Mouse (Mus musculus) neural tube, embryonic 12.5 days (tissue): ENCODE measurements around the gene Sdr39u1. TPM values are rescaled to one million over a fixed set of nuclear protein-coding genes. Genes with fewer than 3 reads are reported as not detected.

ENCODE experiments used
- ATAC-seq: fragments of 200-750 bp; cut with Nextera tagmentation; 2 replicates; pipeline ENCODE4 v1.8.0; 2017; ENCODE audit warnings: low read depth, mild to moderate bottlenecking, moderate TSS enrichment, moderate library complexity; ENCODE audit not compliant: low FRiP score
- H3K27ac ChIP-seq: fragments of 300-500 bp; sonication (generic); 2 replicates; pipeline ENCODE4 v1.5.1; 2016
- H3K27me3 ChIP-seq: fragments of 300-500 bp; sonication (generic); replicated peaks from 2 replicates; pipeline ENCODE4 v1.6.1; 2016; ENCODE audit warnings: mild to moderate bottlenecking
- H3K36me3 ChIP-seq: fragments of 300-500 bp; sonication (generic); 2 replicates; pipeline ENCODE4 v1.6.1; 2016; ENCODE audit warnings: mild to moderate bottlenecking
- H3K4me1 ChIP-seq: fragments of 300-500 bp; sonication (generic); 2 replicates; pipeline ENCODE4 v1.6.1; 2016
- H3K4me2 ChIP-seq: fragments of 300-500 bp; sonication (generic); replicated peaks from 2 replicates; pipeline ENCODE4 v1.6.1; 2016; ENCODE audit warnings: mild to moderate bottlenecking
- H3K4me3 ChIP-seq: fragments of 300-500 bp; sonication (generic); 2 replicates; pipeline ENCODE4 v1.5.1; 2016
- H3K9ac ChIP-seq: fragments of 300-500 bp; sonication (generic); 2 replicates; pipeline ENCODE4 v1.6.1; 2016; ENCODE audit warnings: mild to moderate bottlenecking
- H3K9me3 ChIP-seq: fragments of 300-500 bp; sonication (generic); 2 replicates; pipeline ENCODE4 v1.6.1; 2016; ENCODE audit warnings: mild to moderate bottlenecking
- WGBS: fragments of 180-500 bp; shearing (Covaris S2); methylation state at CpG from one replicate; pipeline ENCODE4 v1.1.7; 2016; 5-methylcytosine and 5-hydroxymethylcytosine counted together
- polyA plus RNA-seq: library from polyadenylated mRNA; unstranded; fragments of >200 nt; fragmentation: Nextera tagmentation; extraction: Ambion mirVana; gene quantifications from 2 replicates; pipeline ENCODE4 v1.2.1, GENCODE M21; 2016

Gene Sdr39u1
- polyA plus RNA-seq, 1 experiment from 2014 or later = 66.0 TPM

GRCm38 (mm10) chr14:55905518-55905917 is 5.4 kb upstream of the Sdr39u1 start:
- 21% methylated on average over 1 of the region's 1 CpGs for WGBS
- H3K27me3 ChIP-seq = no peaks in the 10 kb centered on the region
- no peak for ATAC-seq

GRCm38 (mm10) chr14:55900414-55900755 is 292 bp upstream of the Sdr39u1 start:
- Histone ChIP-seq H3K4me2 (peak overlapping the region; percentile 70), H3K27me3 (no peaks in the 10 kb centered on the region), H3K9ac (peak overlapping the region; percentile 53), H3K27ac (0 out of 2 replicates have a peak overlapping the region, but pooled peaks have one; percentile 4), H3K9me3 (no peaks in the 10 kb centered on the region), H3K36me3 (peaks cover 27% of the 10 kb centered on the region), H3K4me3 (peak overlapping the region; percentile 37), H3K4me1 (peaks cover 14% of the 10 kb centered on the region)
- 6% methylated on average over 12 of the region's 12 CpGs for WGBS
- peak; percentile 48 for ATAC-seq

More at GRCm38 (mm10) chr14:55905518-55905917, 5.4 kb upstream of the Sdr39u1 start:
- Histone ChIP-seq H3K36me3 (no peaks in the 10 kb centered on the region), H3K9me3 (no peaks in the 10 kb centered on the region), H3K9ac (no peak overlapping the region), H3K4me2 (no peak overlapping the region), H3K27ac (no peak overlapping the region), H3K4me1 (peaks cover 4% of the 10 kb centered on the region; the same call in 1 of the 2 replicates), H3K4me3 (no peak overlapping the region)

GRCm38 (mm10) chr14:55898947-55899346 is 1.1 kb downstream of the Sdr39u1 start:
- H3K27ac ChIP-seq = no peak overlapping the region
- no peaks in the 10 kb centered on the region for H3K9me3 ChIP-seq
- no peak overlapping the region for H3K4me3 ChIP-seq
- peaks cover 14% of the 10 kb centered on the region for H3K4me1 ChIP-seq
- peak overlapping the region; percentile 70 for H3K4me2 ChIP-seq
- 0 out of 2 replicates have a peak overlapping the region, but pooled peaks have one; percentile 53 for H3K9ac ChIP-seq
- WGBS = 89% methylated on average over 7 of the region's 7 CpGs
- no peak for ATAC-seq
- H3K27me3 ChIP-seq = no peaks in the 10 kb centered on the region
- peaks cover 41% of the 10 kb centered on the region for H3K36me3 ChIP-seq

GRCm38 (mm10) chr14:55897671-55898070 is 2.4 kb downstream of the Sdr39u1 start:
- H3K27me3 ChIP-seq = no peaks in the 10 kb centered on the region
- peaks cover 45% of the 10 kb centered on the region for H3K36me3 ChIP-seq
- H3K4me2 ChIP-seq = no peak overlapping the region
- H3K9ac ChIP-seq = no peak overlapping the region
- H3K9me3 ChIP-seq = no peaks in the 10 kb centered on the region
- no peak for ATAC-seq
- no peak overlapping the region for H3K27ac ChIP-seq
- 93% methylated on average over 12 of the region's 12 CpGs for WGBS
- H3K4me1 ChIP-seq = peaks cover 14% of the 10 kb centered on the region
- no peak overlapping the region for H3K4me3 ChIP-seq

- Histone ChIP-seq H3K4me2 (peak overlapping the region; percentile 81; the same call in 1 of the 2 replicates), H3K27ac (no peak overlapping the region), H3K4me1 (peaks cover 26% of the 10 kb centered on the region), H3K9ac (0 out of 2 replicates have a peak overlapping the region, but pooled peaks have one; percentile 13), H3K4me3 (no peak overlapping the region), H3K36me3 (peaks cover 46% of the 10 kb centered on the region), H3K9me3 (no peaks in the 10 kb centered on the region), H3K27me3 (no peaks in the 10 kb centered on the region)
- 87% methylated on average over 24 of the region's 24 CpGs for WGBS
- ATAC-seq = no peak
These were observed 13.3 kb downstream of the Sdr39u1 start for GRCm38 (mm10) chr14:55886571-55887382.

- H3K4me1 ChIP-seq = peaks cover 26% of the 10 kb centered on the region
- H3K27me3 ChIP-seq = no peaks in the 10 kb centered on the region
- H3K4me2 ChIP-seq = peak overlapping the region; percentile 81
- ATAC-seq = no peak
- peaks cover 38% of the 10 kb centered on the region for H3K36me3 ChIP-seq
- no peaks in the 10 kb centered on the region for H3K9me3 ChIP-seq
- peak overlapping the region; percentile 83 for H3K9ac ChIP-seq
- H3K4me3 ChIP-seq = peak overlapping the region; percentile 73
- no peak overlapping the region for H3K27ac ChIP-seq
- 10% methylated on average over 16 of the region's 16 CpGs for WGBS
These were observed 14.3 kb downstream of the Sdr39u1 start for GRCm38 (mm10) chr14:55885791-55886271.

- peak; percentile 73 for ATAC-seq
- Histone ChIP-seq H3K27me3 (no peaks in the 10 kb centered on the region), H3K9ac (peak overlapping the region; percentile 83), H3K36me3 (peaks cover 37% of the 10 kb centered on the region), H3K4me2 (peak overlapping the region; percentile 81), H3K4me3 (peak overlapping the region; percentile 73), H3K9me3 (no peaks in the 10 kb centered on the region), H3K4me1 (peaks cover 26% of the 10 kb centered on the region), H3K27ac (peak overlapping the region; percentile 60)
- WGBS = under 1% methylated on average over 24 of the region's 30 CpGs
These were observed 14.8 kb downstream of the Sdr39u1 start for GRCm38 (mm10) chr14:55885114-55885790.

GRCm38 (mm10) chr14:55884713-55885113 is 15.4 kb downstream of the Sdr39u1 start, which contains the start of gene Khnyn:
Gene Khnyn, plus strand, starts transcription at chr14:55884947.
- H3K9ac ChIP-seq = peak within 1 kb of the TSS; percentile 83
- H3K4me2 ChIP-seq = peak within 1 kb of the TSS; percentile 81
- H3K27me3 ChIP-seq = no peaks in the 10 kb centered on the region
- under 1% methylated on average over 30 of the region's 30 CpGs for WGBS
- H3K9me3 ChIP-seq = no peaks in the 10 kb centered on the region
- peak within 1 kb of the TSS; percentile 73 for H3K4me3 ChIP-seq
- peaks cover 26% of the 10 kb centered on the region for H3K4me1 ChIP-seq
- peak within 1 kb of the TSS; percentile 60 for H3K27ac ChIP-seq
- H3K36me3 ChIP-seq = peaks cover 34% of the 10 kb centered on the region
- peak; percentile 94 for ATAC-seq

- H3K4me2 ChIP-seq = peak within 1 kb of the TSS; percentile 81
- peaks cover 26% of the 10 kb centered on the region for H3K4me1 ChIP-seq
- no peaks in the 10 kb centered on the region for H3K27me3 ChIP-seq
- ATAC-seq = peak; percentile 48
- peak within 1 kb of the TSS; percentile 60 for H3K27ac ChIP-seq
- H3K9ac ChIP-seq = peak within 1 kb of the TSS; percentile 83
- WGBS = 41% methylated on average over 4 of the region's 4 CpGs
- H3K4me3 ChIP-seq = peak within 1 kb of the TSS; percentile 73
- H3K9me3 ChIP-seq = no peaks in the 10 kb centered on the region
- H3K36me3 ChIP-seq = peaks cover 28% of the 10 kb centered on the region
These were observed 15.9 kb downstream of the Sdr39u1 start, which contains the start of gene Cbln3 for GRCm38 (mm10) chr14:55884166-55884565. Gene Cbln3, minus strand, starts transcription at chr14:55884392.

GRCm38 (mm10) chr14:55883663-55884062 is 16.4 kb downstream of the Sdr39u1 start:
- Histone ChIP-seq H3K27me3 (no peaks in the 10 kb centered on the region), H3K9ac (no peak overlapping the region), H3K9me3 (no peaks in the 10 kb centered on the region), H3K4me3 (0 out of 2 replicates have a peak overlapping the region, but pooled peaks have one; percentile 0), H3K4me2 (no peak overlapping the region), H3K27ac (no peak overlapping the region), H3K36me3 (peaks cover 23% of the 10 kb centered on the region), H3K4me1 (peaks cover 26% of the 10 kb centered on the region)
- 89% methylated on average over 12 of the region's 12 CpGs for WGBS
- ATAC-seq = no peak

- Histone ChIP-seq H3K4me1 (peaks cover 26% of the 10 kb centered on the region), H3K4me2 (no peak overlapping the region), H3K9ac (no peak overlapping the region), H3K27me3 (no peaks in the 10 kb centered on the region), H3K9me3 (no peaks in the 10 kb centered on the region), H3K36me3 (peaks cover 18% of the 10 kb centered on the region), H3K27ac (no peak overlapping the region), H3K4me3 (no peak overlapping the region)
- no peak for ATAC-seq
- 92% methylated on average over 13 of the region's 13 CpGs for WGBS
These were observed 16.9 kb downstream of the Sdr39u1 start for GRCm38 (mm10) chr14:55883149-55883661.

GRCm38 (mm10) chr14:55882171-55882641 is 17.9 kb downstream of the Sdr39u1 start:
- no peak overlapping the region for H3K9ac ChIP-seq
- no peak overlapping the region for H3K4me3 ChIP-seq
- no peaks in the 10 kb centered on the region for H3K27me3 ChIP-seq
- ATAC-seq = no peak
- 76% methylated on average over 6 of the region's 6 CpGs for WGBS
- no peak overlapping the region for H3K27ac ChIP-seq
- H3K4me2 ChIP-seq = no peak overlapping the region
- H3K36me3 ChIP-seq = peaks cover 8% of the 10 kb centered on the region
- H3K9me3 ChIP-seq = no peaks in the 10 kb centered on the region
- H3K4me1 ChIP-seq = peaks cover 26% of the 10 kb centered on the region
